Mouse (Mus musculus) megakaryocyte-erythroid progenitor cell, adult 5-6 weeks (primary cell): ENCODE measurements around the gene Olfr945. TPM values are rescaled to one million over a fixed set of nuclear protein-coding genes. Genes with fewer than 3 reads are reported as not detected.

Source experiments
- ATAC-seq: replicated peaks from 2 replicates; pipeline ENCODE4 v1.8.0; 2016; ENCODE audit warnings: mild to moderate bottlenecking, inconsistent platforms; ENCODE audit not compliant: severe bottlenecking, poor library complexity, low FRiP score, low TSS enrichment
- total RNA-seq, 2 experiments: library from RNA; stranded (forward) in 1 of 2; stranded (reverse) in 1 of 2; fragments of 200-1000, 215-1000 nt in 1 of 2; fragments of >200 nt in 1 of 2; fragmentation: Nextera tagmentation in 1 of 2; gene quantifications; 2 replicates each; pipeline ENCODE4 v1.2.3; 2014 to 2017

Gene Olfr945
- not detected in 2 replicates for total RNA-seq (2014; fragmentation: Nextera tagmentation)
- total RNA-seq (2017), result not detected in 2 replicates

DNA sequence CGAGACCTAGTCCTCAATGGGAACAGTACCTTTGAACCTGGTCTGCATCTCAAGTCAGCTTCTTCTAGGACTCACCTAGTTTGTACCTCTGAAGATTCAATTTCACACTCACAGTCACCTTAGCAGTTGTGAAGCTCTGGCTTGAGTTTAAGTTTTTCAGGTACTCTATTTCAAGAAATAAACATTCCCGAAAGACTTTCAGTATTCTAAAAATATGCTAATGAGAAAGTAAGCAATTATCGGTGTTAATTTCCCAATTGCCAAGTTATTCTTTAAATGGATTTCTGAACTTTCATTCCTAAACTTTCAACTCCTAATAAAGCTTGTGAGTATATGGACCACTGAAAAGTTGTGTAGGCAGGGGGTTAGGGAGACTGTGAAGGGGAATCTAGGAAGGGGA, at the start of gene Olfr945:
Gene Olfr945 (minus strand): TSS at position 101 of the 400 bp plus-strand sequence.
- no peak for ATAC-seq

DNA sequence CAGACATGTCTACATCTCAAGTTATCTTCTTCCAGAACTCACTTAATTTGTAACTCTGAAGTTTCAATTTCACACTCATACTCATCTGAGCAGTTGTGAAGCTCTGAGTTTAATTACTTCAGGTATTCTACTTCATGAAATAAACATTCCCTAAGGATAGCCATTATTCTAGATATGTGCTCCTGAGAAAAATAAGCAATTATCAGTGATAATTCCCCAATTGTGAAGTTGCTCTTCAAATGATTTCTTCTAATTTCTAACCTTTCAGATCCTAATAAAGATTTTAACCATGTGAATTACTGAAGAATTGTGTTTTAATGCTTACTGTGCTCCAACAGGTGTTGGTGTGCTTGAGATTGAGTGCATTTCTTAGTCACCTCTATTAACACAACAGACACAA, 49.3 kb upstream of the Olfr945 start, which contains the start of gene Olfr948:
Gene Olfr948 (minus strand): TSS at position 101 of the 400 bp plus-strand sequence.
- ATAC-seq, result no peak

DNA sequence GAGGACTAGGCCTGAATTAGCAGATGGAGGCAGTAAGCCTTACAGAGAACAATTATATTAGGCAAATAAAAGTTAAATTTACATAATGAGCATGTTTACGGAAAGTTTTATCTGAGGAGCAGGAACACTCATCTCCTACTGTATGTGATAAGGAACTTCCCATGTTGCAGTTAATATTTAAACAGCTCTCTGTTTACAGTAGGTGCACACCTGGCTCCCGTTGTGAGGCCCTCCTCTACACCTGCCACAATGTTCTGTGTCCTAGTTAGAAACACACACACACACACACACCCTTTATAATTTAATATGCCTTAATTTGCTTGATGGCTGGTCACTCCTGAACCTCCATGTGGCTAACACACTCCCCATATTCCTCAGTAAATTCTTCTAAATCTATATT, 10.5 kb upstream of the Olfr945 start:
- ATAC-seq, result no peak

DNA sequence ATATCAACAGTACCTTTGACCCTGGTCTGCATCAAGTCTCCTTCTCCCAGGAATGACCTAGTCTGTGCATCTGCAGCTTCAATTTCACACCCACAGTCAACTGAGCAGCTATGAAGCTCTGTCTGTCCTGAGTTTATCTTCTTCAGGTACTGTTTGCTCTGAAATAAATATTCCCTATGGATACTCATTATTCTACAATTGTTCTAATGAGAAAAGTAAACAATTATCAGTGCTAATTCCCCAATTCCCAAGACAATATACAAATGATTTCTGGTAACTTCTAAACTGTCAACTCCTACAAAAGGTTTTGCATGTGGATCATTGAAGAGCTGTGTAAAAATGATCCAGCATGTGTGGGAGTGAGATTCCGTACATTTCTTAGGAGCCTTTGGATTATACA, 26.7 kb downstream of the Olfr945 start, which contains the start of gene Olfr1537:
Gene Olfr1537 (minus strand): TSS at position 101 of the 400 bp plus-strand sequence.
- no peak for ATAC-seq

Other genes with a start within 250 kb of the Olfr945 start
- not detected in 2 replicates for gene Olfr937, start 211.9 kb downstream of the Olfr945 start, total RNA-seq (2014; fragmentation: Nextera tagmentation)
- gene Olfr937, start 211.9 kb downstream of the Olfr945 start, total RNA-seq (2017), result not detected in 2 replicates
- gene Olfr938, start 197.9 kb downstream of the Olfr945 start, total RNA-seq (2014; fragmentation: Nextera tagmentation), result not detected in 2 replicates
- not detected in 2 replicates for gene Olfr938, start 197.9 kb downstream of the Olfr945 start, total RNA-seq (2017)
- gene Olfr27, start 148.7 kb downstream of the Olfr945 start, total RNA-seq (2014; fragmentation: Nextera tagmentation), result not detected in 2 replicates
- not detected in 2 replicates for gene Olfr27, start 148.7 kb downstream of the Olfr945 start, total RNA-seq (2017)
- gene Olfr943, start 110.5 kb downstream of the Olfr945 start, total RNA-seq (2014; fragmentation: Nextera tagmentation), result not detected in 2 replicates
- gene Olfr943, start 110.5 kb downstream of the Olfr945 start, total RNA-seq (2017), result not detected in 2 replicates
- gene Olfr944, start 74.9 kb downstream of the Olfr945 start, total RNA-seq (2014; fragmentation: Nextera tagmentation), result not detected in 2 replicates
- not detected in 2 replicates for gene Olfr944, start 74.9 kb downstream of the Olfr945 start, total RNA-seq (2017)
- not detected in 2 replicates for gene Olfr1537, start 26.8 kb downstream of the Olfr945 start, total RNA-seq (2014; fragmentation: Nextera tagmentation)
- gene Olfr1537, start 26.8 kb downstream of the Olfr945 start, total RNA-seq (2017), result not detected in 2 replicates
- not detected in 2 replicates for gene Olfr948, start 49.2 kb upstream of the Olfr945 start, total RNA-seq (2014; fragmentation: Nextera tagmentation)
- not detected in 2 replicates for gene Olfr948, start 49.2 kb upstream of the Olfr945 start, total RNA-seq (2017)
- gene Olfr951, start 110.6 kb upstream of the Olfr945 start, total RNA-seq (2014; fragmentation: Nextera tagmentation), result not detected in 2 replicates
- gene Olfr951, start 110.6 kb upstream of the Olfr945 start, total RNA-seq (2017), result not detected in 2 replicates
- not detected in 2 replicates for gene Olfr952, start 150.3 kb upstream of the Olfr945 start, total RNA-seq (2014; fragmentation: Nextera tagmentation)
- not detected in 2 replicates for gene Olfr952, start 150.3 kb upstream of the Olfr945 start, total RNA-seq (2017)
- gene Olfr954, start 179.9 kb upstream of the Olfr945 start, total RNA-seq (2014; fragmentation: Nextera tagmentation), result not detected in 2 replicates
- not detected in 2 replicates for gene Olfr954, start 179.9 kb upstream of the Olfr945 start, total RNA-seq (2017)
- gene Olfr955, start 195.1 kb upstream of the Olfr945 start, total RNA-seq (2014; fragmentation: Nextera tagmentation), result not detected in 2 replicates
- not detected in 2 replicates for gene Olfr955, start 195.1 kb upstream of the Olfr945 start, total RNA-seq (2017)
- not detected in 2 replicates for gene Olfr44, start 217.2 kb upstream of the Olfr945 start, total RNA-seq (2014; fragmentation: Nextera tagmentation)
- not detected in 2 replicates for gene Olfr44, start 217.2 kb upstream of the Olfr945 start, total RNA-seq (2017)
- not detected in 2 replicates for gene Olfr957, start 239.0 kb upstream of the Olfr945 start, total RNA-seq (2014; fragmentation: Nextera tagmentation)
- gene Olfr957, start 239.0 kb upstream of the Olfr945 start, total RNA-seq (2017), result not detected in 2 replicates